Mouse (Mus musculus): ENCODE results near the gene Birc5. TPM values are rescaled to one million over a fixed set of nuclear protein-coding genes. Genes with fewer than 3 reads are reported as not detected.

Gene Birc5
- polyA plus RNA-seq, 1 experiment = 75.4 TPM

GRCm38 (mm10) chr11:117882208-117882607 is 33.2 kb downstream of the Birc5 start:
- no peaks in the 10 kb centered on the region for H3K27me3 ChIP-seq (ENCODE audit: control insufficient read depth, insufficient read depth, low read length)
- no peaks in the 10 kb centered on the region for H3K36me3 ChIP-seq (ENCODE audit: control insufficient read depth, insufficient read depth, low read length)
- no peak overlapping the region for H3K27ac ChIP-seq (ENCODE audit: control insufficient read depth, insufficient read depth, low read length)
- no peak for TF ChIP-seq POLR2A (IDR thresholded peaks at IDR 0.05; ENCODE audit: control insufficient read depth, extremely low read depth, insufficient read depth, low read length, poor library complexity)
- no peak for TF ChIP-seq CTCF (IDR thresholded peaks at IDR 0.05; ENCODE audit: borderline replicate concordance, control insufficient read depth, extremely low read depth, insufficient read depth, low read length, poor library complexity)
- H3K4me1 ChIP-seq (replicated peaks; ENCODE audit: control insufficient read depth, insufficient read depth, low read length) = peaks cover 62% of the 10 kb centered on the region
- 89% methylated on average over 1 of the region's 1 CpGs for WGBS
- H3K4me3 ChIP-seq (ENCODE audit: control insufficient read depth, insufficient read depth, low read length) = no peak overlapping the region
- DNase-seq = no peak

DNA sequence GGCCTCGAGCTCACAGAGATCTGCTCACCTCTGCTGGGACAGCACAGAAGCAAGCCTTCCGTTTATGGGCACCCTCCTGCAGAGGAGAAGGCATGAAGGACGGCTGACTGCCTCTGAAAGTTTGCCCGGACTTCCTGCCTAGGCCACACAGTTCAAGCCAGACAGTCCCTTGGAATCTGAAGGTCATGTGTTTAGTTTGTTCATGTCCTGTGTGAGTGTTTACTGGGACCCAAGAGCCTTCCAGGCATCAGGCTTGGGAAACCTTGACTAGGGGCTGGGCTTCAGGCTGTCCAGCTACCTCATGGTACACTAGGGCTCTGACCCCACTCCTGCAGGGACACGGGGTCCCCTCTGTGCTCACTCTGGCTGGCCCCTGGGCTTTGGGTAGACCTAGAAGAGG is 36.9 kb downstream of the Birc5 start:
- 43% methylated on average over 5 of the region's 5 CpGs for WGBS
- DNase-seq = no peak
- H3K4me3 ChIP-seq (ENCODE audit: control insufficient read depth, insufficient read depth, low read length) = no peak overlapping the region
- H3K27me3 ChIP-seq (ENCODE audit: control insufficient read depth, insufficient read depth, low read length) = no peaks in the 10 kb centered on the region
- H3K27ac ChIP-seq (ENCODE audit: control insufficient read depth, insufficient read depth, low read length) = no peak overlapping the region
- H3K4me1 ChIP-seq (replicated peaks; ENCODE audit: control insufficient read depth, insufficient read depth, low read length) = peaks cover 44% of the 10 kb centered on the region
- no peak for TF ChIP-seq CTCF (IDR thresholded peaks at IDR 0.05; ENCODE audit: borderline replicate concordance, control insufficient read depth, extremely low read depth, insufficient read depth, low read length, poor library complexity)
- TF ChIP-seq POLR2A (IDR thresholded peaks at IDR 0.05; ENCODE audit: control insufficient read depth, extremely low read depth, insufficient read depth, low read length, poor library complexity) = no peak
- H3K36me3 ChIP-seq (ENCODE audit: control insufficient read depth, insufficient read depth, low read length) = no peaks in the 10 kb centered on the region

GRCm38 (mm10) chr11:117888168-117888852 is 39.3 kb downstream of the Birc5 start:
- no peaks in the 10 kb centered on the region for H3K36me3 ChIP-seq (ENCODE audit: control insufficient read depth, insufficient read depth, low read length)
- no peaks in the 10 kb centered on the region for H3K27me3 ChIP-seq (ENCODE audit: control insufficient read depth, insufficient read depth, low read length)
- 89% methylated on average over 20 of the region's 20 CpGs for WGBS

GRCm38 (mm10) chr11:117888853-117889822 is 40.1 kb downstream of the Birc5 start:
- H3K4me1 ChIP-seq (replicated peaks; ENCODE audit: control insufficient read depth, insufficient read depth, low read length) = peaks cover 46% of the 10 kb centered on the region
- WGBS = 83% methylated on average over 33 of the region's 33 CpGs
- no peaks in the 10 kb centered on the region for H3K27me3 ChIP-seq (ENCODE audit: control insufficient read depth, insufficient read depth, low read length)
- H3K36me3 ChIP-seq (ENCODE audit: control insufficient read depth, insufficient read depth, low read length) = no peaks in the 10 kb centered on the region
- H3K27ac ChIP-seq (ENCODE audit: control insufficient read depth, insufficient read depth, low read length) = no peak overlapping the region
- DNase-seq = no peak
- no peak overlapping the region for H3K4me3 ChIP-seq (ENCODE audit: control insufficient read depth, insufficient read depth, low read length)
- TF ChIP-seq POLR2A (IDR thresholded peaks at IDR 0.05; ENCODE audit: control insufficient read depth, extremely low read depth, insufficient read depth, low read length, poor library complexity) (no peak), CTCF (IDR thresholded peaks at IDR 0.05; ENCODE audit: borderline replicate concordance, control insufficient read depth, extremely low read depth, insufficient read depth, low read length, poor library complexity) (no peak)

More at GRCm38 (mm10) chr11:117888168-117888852, 39.3 kb downstream of the Birc5 start:
- DNase-seq = no peak
- TF ChIP-seq POLR2A (IDR thresholded peaks at IDR 0.05; ENCODE audit: control insufficient read depth, extremely low read depth, insufficient read depth, low read length, poor library complexity) (no peak), CTCF (IDR thresholded peaks at IDR 0.05; ENCODE audit: borderline replicate concordance, control insufficient read depth, extremely low read depth, insufficient read depth, low read length, poor library complexity) (no peak)
- Histone ChIP-seq H3K4me1 (replicated peaks; ENCODE audit: control insufficient read depth, insufficient read depth, low read length) (peaks cover 44% of the 10 kb centered on the region), H3K4me3 (ENCODE audit: control insufficient read depth, insufficient read depth, low read length) (no peak overlapping the region), H3K27ac (ENCODE audit: control insufficient read depth, insufficient read depth, low read length) (no peak overlapping the region)

- Histone ChIP-seq H3K4me1 (replicated peaks; ENCODE audit: control insufficient read depth, insufficient read depth, low read length) (peaks cover 52% of the 10 kb centered on the region), H3K27ac (ENCODE audit: control insufficient read depth, insufficient read depth, low read length) (no peak overlapping the region), H3K36me3 (ENCODE audit: control insufficient read depth, insufficient read depth, low read length) (no peaks in the 10 kb centered on the region), H3K4me3 (ENCODE audit: control insufficient read depth, insufficient read depth, low read length) (no peak overlapping the region), H3K27me3 (ENCODE audit: control insufficient read depth, insufficient read depth, low read length) (no peaks in the 10 kb centered on the region)
- 87% methylated on average over 11 of the region's 11 CpGs for WGBS
- DNase-seq = no peak
- TF ChIP-seq CTCF (IDR thresholded peaks at IDR 0.05; ENCODE audit: borderline replicate concordance, control insufficient read depth, extremely low read depth, insufficient read depth, low read length, poor library complexity) (no peak), POLR2A (IDR thresholded peaks at IDR 0.05; ENCODE audit: control insufficient read depth, extremely low read depth, insufficient read depth, low read length, poor library complexity) (no peak)
Observed at GRCm38 (mm10) chr11:117889887-117890340, 40.9 kb downstream of the Birc5 start.

DNA sequence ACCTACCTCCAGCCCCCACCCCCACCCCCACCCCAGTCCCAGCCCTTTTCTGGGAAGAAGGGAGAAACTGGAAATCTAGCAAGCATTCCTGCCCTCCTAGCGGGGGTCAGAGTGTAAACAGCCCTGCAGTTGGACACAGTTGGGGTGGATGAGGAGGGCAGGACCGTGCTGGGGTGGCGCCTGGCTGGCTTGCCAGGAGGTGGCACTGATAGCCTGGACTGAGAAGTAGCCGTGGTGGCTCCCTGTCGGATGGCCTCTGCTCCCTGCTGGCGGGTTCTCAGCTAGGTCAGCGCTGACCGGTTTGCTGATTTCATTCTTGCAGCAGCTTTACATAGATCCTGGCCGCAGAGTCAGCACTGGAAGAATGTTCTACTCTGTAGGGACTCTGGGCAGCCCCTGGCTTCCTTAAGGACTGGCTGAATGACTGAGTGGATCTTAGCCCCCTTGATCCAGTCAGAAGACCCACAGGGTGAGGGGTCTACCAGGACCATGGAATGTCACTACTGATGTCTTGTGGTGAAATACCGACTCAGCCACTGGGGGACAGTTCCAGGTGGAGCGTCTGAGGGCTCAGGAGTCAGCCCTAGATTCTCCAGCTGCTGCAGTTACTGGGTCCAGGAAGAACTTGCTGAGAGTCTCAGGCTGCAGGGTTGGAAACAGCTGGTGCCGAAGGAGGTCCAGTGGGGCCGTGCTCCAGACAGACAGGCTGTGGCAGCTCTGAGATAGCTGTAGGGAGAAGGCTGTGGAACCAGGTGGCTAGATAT is 41.6 kb downstream of the Birc5 start:
- Histone ChIP-seq H3K27me3 (ENCODE audit: control insufficient read depth, insufficient read depth, low read length) (no peaks in the 10 kb centered on the region), H3K36me3 (ENCODE audit: control insufficient read depth, insufficient read depth, low read length) (no peaks in the 10 kb centered on the region), H3K4me1 (replicated peaks; ENCODE audit: control insufficient read depth, insufficient read depth, low read length) (peaks cover 52% of the 10 kb centered on the region), H3K4me3 (ENCODE audit: control insufficient read depth, insufficient read depth, low read length) (no peak overlapping the region), H3K27ac (ENCODE audit: control insufficient read depth, insufficient read depth, low read length) (peak overlapping the region; percentile 91)
- 81% methylated on average over 13 of the region's 13 CpGs for whole genome bisulfite sequencing
- no peak for TF ChIP-seq CTCF (IDR thresholded peaks at IDR 0.05; ENCODE audit: borderline replicate concordance, control insufficient read depth, extremely low read depth, insufficient read depth, low read length, poor library complexity)
- 0 out of 2 replicates have a peak, but pooled peaks have one; percentile 29 for TF ChIP-seq POLR2A (IDR thresholded peaks at IDR 0.05; ENCODE audit: control insufficient read depth, extremely low read depth, insufficient read depth, low read length, poor library complexity)
- no peak for DNase-seq
